Mouse (Mus musculus) left cerebral cortex, postnatal 14 days (tissue): Measurements from ENCODE around the gene Ngef. TPM values are rescaled to one million over a fixed set of nuclear protein-coding genes. Genes with fewer than 3 reads are reported as not detected.

ENCODE experiments used
- total RNA-seq, 2 experiments: library from RNA; stranded (reverse); gene quantifications; 2 replicates each; pipeline ENCODE4 v1.2.3; 2021

Gene Ngef
- total RNA-seq, 2 experiments from 2014 or later: 261 to 278 TPM

Other genes starting within 250 kb of the Ngef start
- 10 to 100 TPM; 81.0 to 82.5 TPM for gene Gigyf2, start 246.9 kb downstream of the Ngef start, total RNA-seq
- 1 to 10 TPM; 3.3 to 4.5 TPM for gene Kcnj13, start 179.1 kb downstream of the Ngef start, total RNA-seq
- gene Snorc, start 103.6 kb downstream of the Ngef start, total RNA-seq: 1 to 10 TPM in 1 of 2 experiments, under 1 TPM in 1; 0.82 to 1.1 TPM
- gene Neu2, start 64.0 kb downstream of the Ngef start, total RNA-seq: 1 to 10 TPM; 3.4 to 3.5 TPM
- 10 to 100 TPM; 21.7 to 22.1 TPM for gene Inpp5d, start 46.4 kb upstream of the Ngef start, total RNA-seq
- gene Atg16l1, start 182.0 kb upstream of the Ngef start, total RNA-seq: 10 to 100 TPM; 66.9 to 68.0 TPM
- 1 to 10 TPM; 2.5 TPM for gene Sag, start 229.8 kb upstream of the Ngef start, total RNA-seq